Mouse (Mus musculus) midbrain, embryonic 14.5 days (tissue): ENCODE results near the gene Wdr54. TPM values are rescaled to one million over a fixed set of nuclear protein-coding genes. Genes with fewer than 3 reads are reported as not detected.

Experiments
- ATAC-seq: fragments of 200-750 bp; cut with Nextera tagmentation; 2 replicates; pipeline ENCODE4 v1.8.0; 2017; ENCODE audit warnings: moderate number of reproducible peaks, moderate library complexity; ENCODE audit not compliant: low FRiP score, low TSS enrichment
- DNase-seq: peaks from one replicate; pipeline ENCODE4 v3.0.0-alpha.2; 2015
- H3K27ac ChIP-seq: fragments of 300-500 bp; sonication (generic); replicated peaks from 2 replicates; pipeline ENCODE4 v1.5.1; 2014; ENCODE audit warnings: mild to moderate bottlenecking, low read depth, low read length, moderate library complexity
- H3K27me3 ChIP-seq: fragments of 300-500 bp; sonication (generic); 2 replicates; pipeline ENCODE4 v1.6.1; 2014; ENCODE audit warnings: low read length, control low read depth, mixed read lengths; ENCODE audit not compliant: control insufficient read depth, insufficient read depth
- H3K36me3 ChIP-seq: fragments of 300-500 bp; sonication (generic); 2 replicates; pipeline ENCODE4 v1.6.1; 2014; ENCODE audit warnings: low read length, control low read depth; ENCODE audit not compliant: control insufficient read depth, insufficient read depth
- H3K4me1 ChIP-seq: fragments of 300-500 bp; sonication (generic); 2 replicates; pipeline ENCODE4 v1.6.1; 2014; ENCODE audit warnings: mild to moderate bottlenecking, antibody characterized with exemption, low read length, control low read depth; ENCODE audit not compliant: control insufficient read depth, insufficient read depth
- H3K4me2 ChIP-seq: fragments of 300-500 bp; sonication (generic); 2 replicates; pipeline ENCODE4 v1.6.1; 2014; ENCODE audit warnings: mild to moderate bottlenecking, low read length, moderate library complexity
- H3K4me3 ChIP-seq: fragments of 300-500 bp; sonication (generic); replicated peaks from 2 replicates; pipeline ENCODE4 v1.5.1; 2014; ENCODE audit warnings: low read depth, low read length
- H3K9ac ChIP-seq: fragments of 300-500 bp; sonication (generic); replicated peaks from 2 replicates; pipeline ENCODE4 v1.6.1; 2014; ENCODE audit warnings: mild to moderate bottlenecking, low read length, moderate library complexity
- H3K9me3 ChIP-seq: fragments of 300-500 bp; sonication (generic); 2 replicates; pipeline ENCODE4 v1.6.1; 2016; ENCODE audit warnings: low read length, control low read depth, mixed read lengths; ENCODE audit not compliant: control insufficient read depth
- WGBS: fragments of 180-500 bp; shearing (Covaris S2); extraction: QIAGEN DNeasy Blood & Tissue Kit; methylation state at CpG from one replicate; pipeline ENCODE4 v1.1.7; 2014; 5-methylcytosine and 5-hydroxymethylcytosine counted together
- polyA plus RNA-seq: library from polyadenylated mRNA; unstranded; fragments of >200 nt; fragmentation: Nextera tagmentation; extraction: Ambion mirVana; gene quantifications from 2 replicates; pipeline ENCODE4 v1.2.1, GENCODE M21; 2014

Wdr54 gene
- polyA plus RNA-seq: 19.4 and 30.3 TPM in 2 replicates

DNA sequence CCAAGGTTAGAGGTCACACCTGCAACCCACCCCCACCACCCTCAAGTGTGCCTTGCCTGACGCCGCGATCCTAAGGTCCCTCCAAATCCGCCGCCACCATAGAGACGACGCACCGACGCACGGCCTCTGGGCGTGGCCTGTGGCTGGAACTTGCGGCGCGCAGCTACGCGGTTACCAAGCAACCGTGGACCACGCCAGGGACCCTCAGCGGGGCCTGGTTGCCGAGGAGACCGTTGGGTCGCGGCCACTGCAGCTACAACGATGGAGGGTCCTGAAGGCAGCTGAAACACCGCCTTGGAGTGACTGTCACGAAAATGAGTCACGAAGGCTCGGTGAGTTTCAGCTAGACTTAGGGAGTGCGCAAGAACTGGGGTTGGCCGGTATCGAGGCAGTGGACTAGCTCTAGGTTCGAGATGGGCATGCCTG, at the start of gene Wdr54, which contains the start of gene 1700003E16Rik:
Wdr54 (minus strand) TSS at position 139 of the 426 bp plus-strand sequence.
1700003E16Rik (plus strand) TSS at position 146 of the 426 bp plus-strand sequence.
- peak within 1 kb of the TSS; percentile 64 for H3K9ac ChIP-seq
- H3K9me3 ChIP-seq: no peaks in the 10 kb centered on the region
- H3K36me3 ChIP-seq: peaks cover 14% of the 10 kb centered on the region
- ATAC-seq: peak; percentile 89
- peak within 1 kb of the TSS; percentile 13; the same call in 1 of the 2 replicates for H3K27ac ChIP-seq
- peaks cover 14% of the 10 kb centered on the region for H3K27me3 ChIP-seq
- peak within 1 kb of the TSS; percentile 55 for H3K4me3 ChIP-seq
- H3K4me2 ChIP-seq: peak within 1 kb of the TSS; percentile 81
- under 1% methylated on average over 32 of the region's 32 CpGs for WGBS
- peaks cover 15% of the 10 kb centered on the region for H3K4me1 ChIP-seq
- peak; percentile 95 for DNase-seq

DNA sequence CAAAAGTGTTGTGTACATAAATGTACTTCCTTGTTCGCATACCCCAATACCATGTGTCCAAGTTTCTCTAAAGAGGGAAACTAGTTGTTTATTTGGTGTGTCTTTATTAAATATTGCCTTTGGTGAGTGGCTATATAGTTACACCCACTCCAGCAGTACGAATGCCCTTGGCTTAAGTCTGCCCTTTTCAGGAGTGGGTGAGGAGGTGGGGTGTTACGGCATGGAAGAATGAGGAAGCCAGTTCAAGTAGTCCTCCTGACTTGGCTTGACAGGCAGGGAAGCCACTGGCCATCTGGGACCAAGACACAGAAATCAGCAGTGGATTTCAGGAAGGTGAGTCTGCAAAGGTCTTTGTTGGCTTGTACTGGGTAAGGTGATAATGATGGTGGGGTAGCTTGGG, 49.7 kb upstream of the Wdr54 start:
- ATAC-seq (no peak), DNase-seq (no peak)
- 95% methylated on average over 3 of the region's 3 CpGs for WGBS
- no peak overlapping the region for H3K4me2 ChIP-seq
- no peaks in the 10 kb centered on the region for H3K4me1 ChIP-seq
- no peak overlapping the region for H3K9ac ChIP-seq
- no peak overlapping the region for H3K4me3 ChIP-seq
- no peak overlapping the region for H3K27ac ChIP-seq
- no peaks in the 10 kb centered on the region for H3K27me3 ChIP-seq
- peaks cover 7% of the 10 kb centered on the region for H3K36me3 ChIP-seq
- H3K9me3 ChIP-seq: no peaks in the 10 kb centered on the region

DNA sequence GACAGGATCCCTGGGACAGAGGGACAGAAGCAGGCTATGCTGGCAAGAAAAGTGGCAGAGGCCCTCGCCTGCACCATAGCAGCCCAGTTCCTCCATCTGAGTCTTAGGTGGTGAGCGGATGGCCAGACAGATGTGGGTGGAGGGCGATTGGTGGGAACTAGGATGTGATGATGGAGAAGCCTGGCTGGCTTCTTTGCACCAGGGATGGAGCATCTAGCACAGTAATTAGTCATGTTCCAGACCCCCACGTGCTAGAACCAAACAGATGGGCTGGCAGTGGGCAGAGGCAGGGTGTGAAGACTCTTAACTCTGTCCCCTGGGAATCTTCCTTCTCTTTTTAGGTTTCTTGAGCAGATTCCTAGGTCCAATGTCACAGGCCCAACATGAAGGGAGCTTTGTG, 47.1 kb upstream of the Wdr54 start:
- ATAC-seq: no peak
- H3K27ac ChIP-seq: no peak overlapping the region
- no peak for DNase-seq
- H3K36me3 ChIP-seq: peaks cover 28% of the 10 kb centered on the region
- H3K9ac ChIP-seq: no peak overlapping the region
- H3K9me3 ChIP-seq: no peaks in the 10 kb centered on the region
- H3K27me3 ChIP-seq: no peaks in the 10 kb centered on the region
- H3K4me2 ChIP-seq: no peak overlapping the region
- no peak overlapping the region for H3K4me3 ChIP-seq
- WGBS: 94% methylated on average over 4 of the region's 4 CpGs
- no peaks in the 10 kb centered on the region for H3K4me1 ChIP-seq

DNA sequence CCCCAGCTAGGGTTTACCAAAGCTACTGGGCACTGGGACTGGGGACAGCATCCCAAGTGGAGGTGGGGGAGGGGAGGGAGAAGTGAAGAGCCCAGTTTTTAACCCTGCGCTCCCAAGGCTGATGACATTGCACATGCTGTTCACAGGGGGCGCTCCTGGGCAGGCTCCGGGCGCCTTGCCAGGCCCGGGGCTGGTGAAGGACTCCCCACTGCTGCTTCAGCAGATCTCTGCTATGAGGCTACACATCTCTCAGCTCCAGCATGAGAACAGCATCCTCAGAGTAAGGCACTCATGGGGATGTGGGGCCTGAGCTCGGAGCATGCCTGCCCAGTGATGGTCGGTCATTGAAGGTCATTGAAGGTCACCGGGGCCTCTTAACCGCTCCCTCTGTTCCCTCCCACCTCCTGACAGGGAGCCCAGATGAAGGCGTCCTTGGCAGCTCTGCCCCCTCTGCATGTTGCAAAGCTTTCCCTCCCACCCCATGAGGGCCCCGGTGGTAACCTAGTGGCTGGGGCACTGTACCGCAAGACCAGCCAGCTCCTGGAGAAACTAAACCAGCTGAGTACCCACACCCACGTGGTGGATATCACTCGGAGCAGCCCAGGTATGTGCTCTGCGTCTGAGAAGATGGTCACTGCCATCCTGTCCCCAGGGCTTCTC, 41.3 kb upstream of the Wdr54 start:
- Histone ChIP-seq H3K27me3 (no peaks in the 10 kb centered on the region), H3K9ac (no peak overlapping the region), H3K4me2 (no peak overlapping the region), H3K4me3 (no peak overlapping the region), H3K4me1 (no peaks in the 10 kb centered on the region), H3K27ac (0 out of 2 replicates have a peak overlapping the region, but pooled peaks have one; percentile 26), H3K36me3 (peaks cover 86% of the 10 kb centered on the region), H3K9me3 (no peaks in the 10 kb centered on the region)
- ATAC-seq (peak; percentile 32; the same call in 1 of the 2 replicates), DNase-seq (peak; percentile 65)
- WGBS: 44% methylated on average over 15 of the region's 15 CpGs

DNA sequence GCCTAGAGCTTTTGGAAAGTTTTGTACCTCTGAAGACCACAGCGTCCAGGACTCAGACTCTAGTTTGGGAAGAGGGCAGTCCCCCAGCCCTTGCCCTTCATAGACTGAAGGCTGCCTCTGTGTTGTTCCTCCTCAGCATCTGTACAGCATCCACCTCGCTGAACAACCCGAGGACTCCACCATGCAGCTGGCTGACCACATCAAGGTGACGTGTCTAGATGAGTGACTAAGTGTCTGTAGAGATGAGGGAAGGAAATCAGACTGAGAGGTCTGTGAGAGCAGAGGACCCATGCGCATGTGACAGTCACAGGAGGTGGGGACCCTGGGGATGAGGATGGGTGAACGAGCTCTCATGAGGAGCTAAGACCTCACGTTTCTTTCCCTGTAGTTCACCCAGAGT, 37.4 kb upstream of the Wdr54 start:
- Histone ChIP-seq H3K27me3 (no peaks in the 10 kb centered on the region), H3K27ac (no peak overlapping the region), H3K4me1 (no peaks in the 10 kb centered on the region), H3K36me3 (peaks cover 99% of the 10 kb centered on the region), H3K9me3 (no peaks in the 10 kb centered on the region), H3K9ac (no peak overlapping the region), H3K4me2 (no peak overlapping the region), H3K4me3 (no peak overlapping the region)
- ATAC-seq (no peak), DNase-seq (no peak)
- WGBS: 91% methylated on average over 7 of the region's 7 CpGs

DNA sequence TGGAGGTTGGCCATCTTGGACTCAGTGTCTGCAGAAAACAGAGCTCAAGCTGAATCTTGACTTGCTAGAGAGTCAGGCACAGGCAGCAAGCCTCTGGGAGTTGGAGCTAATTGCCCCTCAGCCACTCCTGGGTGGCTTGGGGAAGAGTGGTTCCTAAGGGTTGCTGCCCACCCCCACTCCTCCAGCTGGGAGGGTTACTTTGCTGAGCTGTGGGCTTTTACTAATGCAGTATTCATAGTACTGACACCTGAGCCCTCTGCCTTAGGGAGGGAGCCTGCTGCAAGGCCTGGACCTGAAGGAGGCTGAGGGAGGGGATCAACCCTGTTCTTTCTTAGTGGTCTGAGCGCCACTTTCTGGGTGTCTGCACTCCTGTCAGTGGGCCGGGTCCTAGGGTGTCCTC, 30.7 kb upstream of the Wdr54 start:
- Histone ChIP-seq H3K4me1 (peaks cover 24% of the 10 kb centered on the region), H3K27me3 (no peaks in the 10 kb centered on the region), H3K27ac (peak overlapping the region; percentile 93; the same call in 1 of the 2 replicates), H3K9ac (peak overlapping the region; percentile 81), H3K36me3 (peaks cover 62% of the 10 kb centered on the region), H3K9me3 (no peaks in the 10 kb centered on the region), H3K4me2 (peak overlapping the region; percentile 57), H3K4me3 (peak overlapping the region; percentile 59)
- WGBS: 62% methylated on average over 2 of the region's 2 CpGs
- ATAC-seq: peak; percentile 0; the same call in 1 of the 2 replicates
- DNase-seq: peak; percentile 18

DNA sequence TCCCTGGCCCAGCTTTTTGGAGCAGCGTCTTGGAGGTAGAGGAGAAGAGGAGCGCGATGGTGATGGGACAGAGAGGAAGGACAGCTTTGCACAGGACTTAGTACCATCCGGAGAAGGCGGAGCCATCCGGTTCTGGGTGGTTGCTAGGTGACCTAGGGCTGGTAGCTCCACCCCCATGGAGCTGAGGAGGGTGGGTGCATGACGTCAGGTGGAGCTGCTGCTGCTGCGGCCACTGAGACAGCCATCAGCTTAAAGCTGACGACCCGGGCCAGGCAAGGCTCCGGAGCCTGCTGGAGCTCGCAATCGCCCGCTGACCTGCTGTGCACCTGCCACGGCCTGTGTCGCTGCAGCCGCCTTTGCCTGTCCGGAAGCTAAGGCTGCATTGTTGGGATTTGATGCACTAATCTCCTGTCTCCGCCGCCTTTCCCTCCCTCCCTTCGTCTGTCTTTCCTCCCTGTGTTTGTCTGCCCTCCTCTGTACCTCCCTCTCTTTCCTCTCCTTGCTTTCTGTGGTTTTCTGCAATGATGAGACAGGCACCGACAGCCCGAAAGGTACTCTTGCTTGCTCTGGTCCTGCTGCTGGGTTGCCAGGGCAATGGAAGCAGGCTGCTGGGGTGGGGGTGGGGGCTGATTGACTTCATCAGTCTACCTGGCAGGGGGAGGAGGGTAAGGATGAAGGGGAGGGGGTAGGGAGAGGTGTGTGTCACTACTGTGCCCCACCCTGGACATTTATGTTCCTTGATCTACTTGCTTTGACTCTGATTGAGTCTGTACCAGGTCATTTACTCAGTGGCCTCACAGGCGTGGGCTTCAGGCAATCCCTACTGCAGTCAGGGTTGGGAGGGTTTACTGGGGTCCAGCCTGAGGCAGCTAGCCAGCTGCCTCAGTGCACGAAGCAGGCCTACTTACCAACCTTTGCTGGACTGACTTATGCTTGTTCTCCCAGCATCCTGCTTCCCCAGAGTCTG, 30.0 kb upstream of the Wdr54 start:
- H3K27me3 ChIP-seq: no peaks in the 10 kb centered on the region
- peak overlapping the region; percentile 93 for H3K27ac ChIP-seq
- H3K4me1 ChIP-seq: peaks cover 24% of the 10 kb centered on the region
- H3K4me2 ChIP-seq: peak overlapping the region; percentile 57
- H3K36me3 ChIP-seq: peaks cover 55% of the 10 kb centered on the region
- H3K9me3 ChIP-seq: no peaks in the 10 kb centered on the region
- H3K9ac ChIP-seq: peak overlapping the region; percentile 81
- peak; percentile 95 for DNase-seq
- peak; percentile 95 for ATAC-seq
- peak overlapping the region; percentile 59 for H3K4me3 ChIP-seq
- WGBS: 3% methylated on average over 25 of the region's 25 CpGs

DNA sequence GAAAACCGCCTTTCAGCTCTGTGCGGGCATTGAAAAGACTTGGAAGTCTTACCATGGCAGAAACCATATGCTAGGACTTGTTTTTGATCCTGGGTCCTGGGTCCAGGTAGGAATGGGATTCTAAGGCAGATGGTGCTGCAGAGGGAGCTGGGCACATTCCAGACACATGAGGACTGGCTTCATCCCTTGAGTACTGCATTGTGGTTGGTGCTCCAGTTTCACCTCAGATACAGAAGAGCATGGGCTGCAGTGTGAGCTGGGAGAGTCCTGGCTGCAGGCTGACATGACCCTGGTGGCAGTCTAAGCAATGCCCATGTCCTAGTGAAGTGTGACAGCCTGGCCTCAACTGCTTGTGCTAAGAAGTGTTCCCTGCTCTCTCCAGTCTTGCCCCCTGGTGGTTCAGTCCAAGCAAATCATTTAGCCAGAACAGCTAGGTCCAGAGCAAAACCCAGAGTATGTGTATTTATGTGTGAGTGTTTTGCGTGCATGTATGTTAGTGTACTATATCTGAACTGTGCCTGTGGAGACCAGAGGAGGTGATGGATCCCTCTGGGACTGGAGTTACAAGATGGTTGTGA, 28.8 kb upstream of the Wdr54 start:
- Histone ChIP-seq H3K9me3 (no peaks in the 10 kb centered on the region), H3K4me1 (peaks cover 26% of the 10 kb centered on the region), H3K4me3 (no peak overlapping the region), H3K4me2 (no peak overlapping the region), H3K9ac (0 out of 2 replicates have a peak overlapping the region, but pooled peaks have one; percentile 81), H3K36me3 (peaks cover 42% of the 10 kb centered on the region), H3K27ac (peak overlapping the region; percentile 93; the same call in 1 of the 2 replicates), H3K27me3 (no peaks in the 10 kb centered on the region)
- WGBS: 90% methylated on average over 3 of the region's 3 CpGs
- ATAC-seq (no peak), DNase-seq (peak; percentile 39)
